ENCODE assay signal across 8 mouse cellular contexts in genomic region chr10:117432415-117432814, GRCm38 (mm10). TPM values are rescaled to one million over a fixed set of nuclear protein-coding genes. Genes with fewer than 3 reads are reported as not detected.
DNase-seq lines count a peak whose midpoint lies in the region; ATAC-seq and TF ChIP-seq lines count a peak whose summit lies in the region.

No protein-coding gene starts in this region.

- H3K4me1 ChIP-seq in embryonic facial prominence, embryonic 13.5 days: peaks cover 23% of the 10 kb centered on the region
- peaks cover 7 to 9% of the 10 kb centered on the region in 2 experiments; a peak in 3 of 4 replicates for H3K4me1 ChIP-seq in heart, embryonic 14.5 days (ENCODE audit: control insufficient read depth in 2 of 2, insufficient read depth in 2 of 2, low read length in 2 of 2)
- H3K4me1 ChIP-seq in kidney, postnatal 0 days (replicated peaks; ENCODE audit: insufficient read depth, low read length): peaks cover 8% of the 10 kb centered on the region; the same call in 1 of the 2 replicates
- peaks cover 9% of the 10 kb centered on the region for H3K4me1 ChIP-seq in lung, embryonic 14.5 days (ENCODE audit: insufficient read depth)
- peaks cover 14% of the 10 kb centered on the region for H3K4me1 ChIP-seq in neural tube, embryonic 15.5 days

- no peak overlapping the region for H3K9ac ChIP-seq in embryonic facial prominence, embryonic 13.5 days
- H3K9ac ChIP-seq in heart, embryonic 14.5 days (ENCODE audit: low read length): no peak overlapping the region
- H3K9ac ChIP-seq in kidney, postnatal 0 days (ENCODE audit: low read depth, low read length): no peak overlapping the region
- H3K9ac ChIP-seq in lung, embryonic 14.5 days: no peak overlapping the region
- no peak overlapping the region for H3K9ac ChIP-seq in neural tube, embryonic 15.5 days (replicated peaks)

- peak; percentile 90 for DNase-seq in A20 (ENCODE audit: low read depth, low spot score)
- DNase-seq in adrenal gland, postnatal 25 days: peak; percentile 73
- peak; percentile 84 for DNase-seq in kidney, postnatal 0 days (ENCODE audit: low spot score)
- DNase-seq in lung, embryonic 14.5 days: peak; percentile 88
- DNase-seq in thymus, postnatal 0 days (ENCODE audit: low spot score): peak; percentile 83

- peak overlapping the region; percentile 27 for H3K4me3 ChIP-seq in embryonic facial prominence, embryonic 13.5 days
- H3K4me3 ChIP-seq in heart, embryonic 14.5 days (ENCODE audit: control insufficient read depth in 1 of 2, insufficient read depth in 1 of 2, low read depth in 1 of 2, low read length in 2 of 2): peak overlapping the region; percentile 12 to 18; a peak in 2 of 4 replicates
- no peak overlapping the region; the same call in 1 of the 2 replicates for H3K4me3 ChIP-seq in kidney, postnatal 0 days (replicated peaks; ENCODE audit: low read depth, low read length)
- H3K4me3 ChIP-seq in lung, embryonic 14.5 days (ENCODE audit: low read depth, low read length): peak overlapping the region; percentile 15; the same call in 1 of the 2 replicates
- peak overlapping the region; percentile 13; the same call in 1 of the 2 replicates for H3K4me3 ChIP-seq in neural tube, embryonic 15.5 days (replicated peaks)

- WGBS in embryonic facial prominence, embryonic 13.5 days: 8% methylated on average over 21 of the region's 21 CpGs
- 9% methylated on average over 21 of the region's 21 CpGs for WGBS in heart, embryonic 14.5 days
- 11% methylated on average over 21 of the region's 21 CpGs for WGBS in kidney, postnatal 0 days
- 11% methylated on average over 21 of the region's 21 CpGs for WGBS in lung, embryonic 14.5 days
- WGBS in neural tube, embryonic 15.5 days: 10% methylated on average over 21 of the region's 21 CpGs

- H3K27ac ChIP-seq in embryonic facial prominence, embryonic 13.5 days: no peak overlapping the region
- no peak overlapping the region for H3K27ac ChIP-seq in heart, embryonic 14.5 days (replicated peaks in 1 of 2; ENCODE audit: control insufficient read depth in 1 of 2, insufficient read depth in 1 of 2, low read depth in 2 of 2, low read length in 2 of 2)
- no peak overlapping the region for H3K27ac ChIP-seq in kidney, postnatal 0 days
- H3K27ac ChIP-seq in lung, embryonic 14.5 days (ENCODE audit: low read depth): no peak overlapping the region
- H3K27ac ChIP-seq in neural tube, embryonic 15.5 days (replicated peaks): no peak overlapping the region

- peak overlapping the region; percentile 53 for H3K4me2 ChIP-seq in embryonic facial prominence, embryonic 13.5 days
- peak overlapping the region; percentile 52 for H3K4me2 ChIP-seq in heart, embryonic 14.5 days (ENCODE audit: low read length)
- peak overlapping the region; percentile 49 for H3K4me2 ChIP-seq in kidney, postnatal 0 days (ENCODE audit: low read length)
- H3K4me2 ChIP-seq in lung, embryonic 14.5 days: peak overlapping the region; percentile 54
- H3K4me2 ChIP-seq in neural tube, embryonic 15.5 days: peak overlapping the region; percentile 46

- H3K9me3 ChIP-seq in embryonic facial prominence, embryonic 13.5 days: no peaks in the 10 kb centered on the region
- no peaks in the 10 kb centered on the region for H3K9me3 ChIP-seq in heart, embryonic 14.5 days (ENCODE audit: control insufficient read depth, low read length)
- H3K9me3 ChIP-seq in kidney, postnatal 0 days (replicated peaks; ENCODE audit: low read length): no peaks in the 10 kb centered on the region
- no peaks in the 10 kb centered on the region for H3K9me3 ChIP-seq in lung, embryonic 14.5 days (ENCODE audit: low read depth, low read length)
- H3K9me3 ChIP-seq in neural tube, embryonic 15.5 days (replicated peaks): no peaks in the 10 kb centered on the region

- H3K27me3 ChIP-seq in embryonic facial prominence, embryonic 13.5 days: peaks cover 8% of the 10 kb centered on the region
- 0 out of 2 replicates have a peak, but pooled peaks cover 5% of the 10 kb centered on the region for H3K27me3 ChIP-seq in heart, embryonic 14.5 days (ENCODE audit: control insufficient read depth, insufficient read depth, low read length)
- H3K27me3 ChIP-seq in kidney, postnatal 0 days (ENCODE audit: insufficient read depth, low read length): no peaks in the 10 kb centered on the region
- H3K27me3 ChIP-seq in lung, embryonic 14.5 days (ENCODE audit: insufficient read depth, low read length): 0 out of 2 replicates have a peak, but pooled peaks cover 4% of the 10 kb centered on the region
- H3K27me3 ChIP-seq in neural tube, embryonic 15.5 days (replicated peaks): peaks cover 3% of the 10 kb centered on the region; the same call in 1 of the 2 replicates

- ATAC-seq in embryonic facial prominence, embryonic 13.5 days (ENCODE audit: insufficient number of reproducible peaks, insufficient read depth, low FRiP score, low TSS enrichment, low read depth): no peak
- ATAC-seq in heart, embryonic 14.5 days (ENCODE audit: insufficient number of reproducible peaks, insufficient read depth, low FRiP score, low read depth): no peak
- ATAC-seq in kidney, postnatal 0 days (replicated peaks; ENCODE audit: low FRiP score, low read depth): no peak
- ATAC-seq in lung, embryonic 14.5 days (ENCODE audit: insufficient read depth): peak; percentile 48; the same call in 1 of the 2 replicates
- ATAC-seq in neural tube, embryonic 15.5 days (ENCODE audit: low FRiP score): no peak

- TF ChIP-seq CTCF in kidney, postnatal 0 days (IDR thresholded peaks at IDR 0.05; ENCODE audit: low read depth): peak; percentile 83
- TF ChIP-seq CTCF in lung, embryonic 14.5 days (IDR thresholded peaks at IDR 0.05; ENCODE audit: low read depth): peak; percentile 83

- H3K36me3 ChIP-seq in embryonic facial prominence, embryonic 13.5 days: no peaks in the 10 kb centered on the region
- H3K36me3 ChIP-seq in heart, embryonic 14.5 days (ENCODE audit: control insufficient read depth, insufficient read depth, low read length): no peaks in the 10 kb centered on the region
- H3K36me3 ChIP-seq in kidney, postnatal 0 days (ENCODE audit: insufficient read depth, low read length): no peaks in the 10 kb centered on the region
- H3K36me3 ChIP-seq in lung, embryonic 14.5 days (ENCODE audit: insufficient read depth): no peaks in the 10 kb centered on the region
- no peaks in the 10 kb centered on the region for H3K36me3 ChIP-seq in neural tube, embryonic 15.5 days

RNA-seq across cellular contexts. Expression of gene Cpsf6, which starts 52.6 kb away (rescaled TPM):
- 86.5 and 98.2 TPM in 2 replicates for total RNA-seq in adrenal gland, postnatal 25 days (2021)
- 161 and 169 TPM in 2 replicates for polyA plus RNA-seq in embryonic facial prominence, embryonic 13.5 days (2015; fragmentation: Nextera tagmentation; extraction: Ambion mirVana)
- polyA plus RNA-seq in heart, embryonic 14.5 days (2014; fragmentation: Nextera tagmentation; extraction: Ambion mirVana): 93.0 and 101 TPM in 2 replicates
- polyA plus RNA-seq in kidney, postnatal 0 days (2015; fragmentation: Nextera tagmentation; extraction: Ambion mirVana): 111 and 120 TPM in 2 replicates
- polyA plus RNA-seq in lung, embryonic 14.5 days (2014; fragmentation: Nextera tagmentation; extraction: Ambion mirVana): 186 and 201 TPM in 2 replicates
- 126 and 133 TPM in 2 replicates for polyA plus RNA-seq in neural tube, embryonic 15.5 days (2015; fragmentation: Nextera tagmentation; extraction: Ambion mirVana)
- polyA plus RNA-seq in thymus, postnatal 0 days (2015; fragmentation: Nextera tagmentation; extraction: Ambion mirVana): 154 and 161 TPM in 2 replicates
